Mouse (Mus musculus) left cerebral cortex, postnatal 14 days (tissue): ENCODE data around the gene Ppp1r12a. TPM values are rescaled to one million over a fixed set of nuclear protein-coding genes. Genes with fewer than 3 reads are reported as not detected.

Experiments used
- DNase-seq, 2 experiments: peaks; one replicate each; pipeline ENCODE4 v3.0.0; 2021 to 2022; ENCODE audit warnings: low spot score in 2 of 2, mixed read lengths in 1 of 2
- intact Hi-C: fragments of 180-260 bp; cut with DNase I; formaldehyde crosslinking; loops from one replicate; pipeline ENCODE4 v1.15.1; 2025
- total RNA-seq, 2 experiments: library from RNA; stranded (reverse); gene quantifications; 2 replicates each; pipeline ENCODE4 v1.2.3; 2021

The Ppp1r12a gene
- total RNA-seq, 2 experiments from 2014 or later, result 127 to 136 TPM

GRCm38 (mm10) chr10:108189986-108190385 is 28.0 kb downstream of the Ppp1r12a start:
- intact Hi-C loops, result no loop called here
- no peak for DNase-seq

DNA sequence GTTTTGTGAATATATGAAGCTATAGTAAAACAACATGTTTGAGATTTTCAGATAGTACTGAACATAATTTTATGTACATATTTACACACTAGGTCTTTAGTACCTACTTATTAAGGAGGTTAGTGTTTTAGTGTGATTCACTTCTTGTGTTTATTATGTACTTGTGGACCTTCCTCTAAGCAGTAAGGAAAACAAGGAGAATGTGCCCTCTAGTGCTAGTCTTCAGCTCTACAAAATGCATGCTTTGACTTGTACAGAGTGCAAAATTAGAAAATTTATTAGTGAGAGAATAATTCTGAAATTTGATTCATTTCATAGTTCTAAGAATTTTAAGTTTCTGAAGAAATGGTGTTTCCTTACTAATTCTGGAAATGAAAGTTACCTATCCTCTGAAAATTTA is 28.6 kb downstream of the Ppp1r12a start:
- DNase-seq, result no peak
- intact Hi-C loops, result no loop called here

GRCm38 (mm10) chr10:108191381-108191787 is 29.4 kb downstream of the Ppp1r12a start:
- intact Hi-C loops, result no loop called here

GRCm38 (mm10) chr10:108192306-108192705 is 30.3 kb downstream of the Ppp1r12a start:
- intact Hi-C loops, result no loop called here
- no peak for DNase-seq

More at GRCm38 (mm10) chr10:108191381-108191787, 29.4 kb downstream of the Ppp1r12a start:
- peak in 1 of 2 experiments; percentile 28 for DNase-seq

DNA sequence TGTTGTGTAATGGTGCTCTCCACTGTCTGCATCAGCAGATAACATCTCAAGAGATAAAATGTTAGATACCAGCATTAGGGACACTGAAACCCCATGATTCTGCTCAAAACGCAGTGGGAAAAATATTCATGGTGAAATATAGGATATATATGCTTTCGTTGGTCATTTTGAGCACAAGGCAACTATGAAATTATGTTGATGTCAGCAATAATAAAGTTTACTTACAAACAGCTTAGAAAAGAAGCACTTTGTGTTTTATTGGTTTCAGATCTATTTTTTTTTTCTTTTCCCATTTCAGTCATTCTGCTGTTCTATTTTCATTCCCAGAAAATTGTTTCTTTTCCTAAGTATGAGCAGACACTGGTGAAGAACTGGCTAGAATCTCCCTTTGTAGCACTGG is 34.1 kb downstream of the Ppp1r12a start:
- intact Hi-C loops, result no loop called here
- no peak for DNase-seq

DNA sequence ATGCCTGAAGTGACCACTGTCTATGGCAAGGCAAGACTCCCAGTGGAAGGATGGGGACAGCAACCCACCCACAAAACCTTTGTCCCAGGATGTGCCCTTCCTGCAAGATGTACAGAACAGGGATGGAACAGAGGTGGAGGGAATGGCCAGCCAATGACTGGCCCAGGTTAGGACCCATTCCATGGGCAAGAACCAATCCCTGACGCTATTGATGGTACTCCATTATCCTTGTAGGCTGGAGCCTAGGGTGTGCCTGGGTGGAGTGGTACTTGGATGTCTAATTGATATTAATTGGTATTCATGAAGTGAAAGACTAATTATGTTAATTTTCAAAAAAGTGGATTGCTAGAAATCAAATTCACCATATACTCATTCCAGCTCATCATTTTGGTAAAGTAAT is 35.5 kb downstream of the Ppp1r12a start:
- intact Hi-C loops, result no loop called here

GRCm38 (mm10) chr10:108198945-108199344 is 37.0 kb downstream of the Ppp1r12a start:
- intact Hi-C loops, result no loop called here
- no peak for DNase-seq

More for the DNA sequence above, 35.5 kb downstream of the Ppp1r12a start:
- no peak for DNase-seq

- DNase-seq, result no peak
- intact Hi-C loops, result no loop called here
These were observed 40.1 kb downstream of the Ppp1r12a start for GRCm38 (mm10) chr10:108202126-108202525.

GRCm38 (mm10) chr10:108203440-108203839 is 41.4 kb downstream of the Ppp1r12a start:
- intact Hi-C loops, result no loop called here

GRCm38 (mm10) chr10:108209396-108209795 is 47.4 kb downstream of the Ppp1r12a start:
- no peak for DNase-seq
- intact Hi-C loops, result no loop called here

More at GRCm38 (mm10) chr10:108203440-108203839, 41.4 kb downstream of the Ppp1r12a start:
- no peak for DNase-seq

DNA sequence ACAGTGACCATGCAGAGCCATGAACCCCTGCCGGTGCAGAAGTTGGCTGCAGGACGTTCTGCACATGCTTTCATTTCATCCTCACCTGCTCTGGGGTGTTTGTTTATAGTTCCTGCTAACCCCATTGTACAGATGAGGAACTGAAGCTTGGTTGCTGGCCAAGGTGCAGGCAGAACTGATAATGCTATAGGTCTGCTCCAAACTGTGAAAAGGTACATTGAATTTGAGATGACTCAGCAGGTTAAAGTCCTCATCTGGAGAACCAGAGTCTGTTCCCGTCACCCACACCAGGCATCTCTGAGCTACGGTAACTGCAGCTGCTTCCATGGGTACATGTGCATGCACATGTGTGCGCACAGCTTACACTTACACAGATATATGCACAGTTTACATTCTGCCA is 62.4 kb downstream of the Ppp1r12a start:
- intact Hi-C loops, result no loop called here
- no peak for DNase-seq

DNA sequence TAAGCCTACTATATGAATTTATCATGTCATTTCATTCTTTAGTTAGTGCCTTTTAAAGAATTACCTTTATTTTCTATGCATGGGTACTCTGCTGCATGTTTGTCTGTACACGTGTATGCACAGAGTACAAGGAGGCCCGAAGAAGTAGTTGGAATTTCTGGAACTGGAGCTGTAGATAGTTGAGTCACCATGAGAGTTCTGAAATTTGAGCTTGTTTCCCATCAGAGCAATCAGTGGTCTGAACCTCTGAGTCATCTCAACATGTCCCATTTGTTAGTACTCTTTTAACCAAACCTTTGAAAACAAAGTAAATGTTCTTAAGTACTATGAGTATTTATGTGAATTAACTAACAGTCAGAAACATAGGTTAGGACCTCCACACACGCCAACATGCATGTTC is 75.1 kb downstream of the Ppp1r12a start:
- intact Hi-C loops, result no loop called here
- DNase-seq, result no peak

- intact Hi-C loops, result no loop called here
These were observed 77.1 kb downstream of the Ppp1r12a start for GRCm38 (mm10) chr10:108239061-108239460.

DNA sequence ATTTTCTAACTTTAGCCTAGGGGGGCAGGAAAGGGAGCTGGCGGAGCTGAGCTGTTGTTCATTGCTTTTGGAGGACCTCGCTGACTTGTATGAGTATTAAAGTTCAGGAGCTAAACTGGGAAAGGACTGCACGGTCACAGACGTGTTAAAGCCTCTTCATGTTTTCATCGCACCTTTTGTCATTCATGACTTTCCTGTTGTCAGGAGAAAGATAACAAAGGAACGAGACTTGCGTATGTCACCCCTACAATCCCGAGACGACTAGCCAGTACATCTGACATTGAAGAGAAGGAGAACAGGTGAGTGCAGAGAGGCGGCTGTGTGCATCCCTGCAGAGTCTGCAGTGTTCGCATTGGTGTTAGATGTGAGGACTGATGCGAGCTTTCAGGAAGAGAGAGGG is 88.7 kb downstream of the Ppp1r12a start:
- intact Hi-C loops, result no loop called here

More at GRCm38 (mm10) chr10:108239061-108239460, 77.1 kb downstream of the Ppp1r12a start:
- no peak for DNase-seq

DNA sequence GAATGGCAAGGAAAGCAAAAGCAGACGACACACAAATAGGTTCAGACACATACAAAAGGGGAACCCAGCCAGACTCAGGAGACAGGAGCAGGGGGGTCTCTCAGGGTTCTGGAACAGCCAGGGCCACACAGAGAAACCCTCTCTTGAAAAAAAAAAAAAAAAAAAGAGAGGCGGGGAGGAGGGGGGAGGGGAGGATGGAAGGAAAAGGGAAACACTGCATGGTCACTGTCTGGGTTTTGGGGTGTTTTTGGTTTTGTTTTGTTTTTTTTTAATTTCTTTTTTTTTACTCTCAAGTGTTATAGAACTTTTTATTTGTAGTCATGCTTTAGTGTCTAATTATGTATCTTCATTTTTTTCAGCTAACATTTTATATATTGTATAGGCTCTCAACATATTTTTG is 89.2 kb downstream of the Ppp1r12a start:
- no peak for DNase-seq
- intact Hi-C loops, result no loop called here

More for the DNA sequence above, 88.7 kb downstream of the Ppp1r12a start:
- DNase-seq, result no peak

DNA sequence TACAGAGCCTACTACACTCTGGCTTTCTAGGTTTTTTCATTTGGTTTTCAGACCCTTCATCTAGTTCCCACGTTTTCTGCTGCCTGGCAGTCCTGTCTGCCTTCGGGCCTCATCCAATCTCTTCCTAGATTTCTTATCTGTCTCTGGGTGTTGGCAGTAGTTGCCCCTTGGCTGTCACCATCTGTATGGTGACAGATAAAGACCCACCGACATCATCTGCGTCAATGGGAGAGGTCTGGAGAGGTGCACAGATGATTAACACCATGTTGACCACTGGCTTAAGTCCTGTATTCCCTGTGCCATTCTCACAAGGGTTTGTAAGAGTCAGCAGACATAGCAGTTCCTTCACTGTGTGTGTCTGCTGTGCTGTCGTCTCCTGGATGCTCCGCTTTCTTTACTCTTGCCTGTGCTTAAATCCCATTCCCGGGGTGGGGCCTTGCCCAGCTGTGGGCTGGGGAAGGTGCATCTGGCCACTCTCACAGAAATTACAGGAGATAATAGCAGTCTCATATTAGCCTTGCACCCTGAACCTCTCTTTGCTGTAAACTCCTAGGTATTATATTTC is 93.9 kb downstream of the Ppp1r12a start:
- intact Hi-C loops, result loop anchor here (5.0 kb wide), 1 partner anchor 94 kb away; the partner anchor contains the start of gene Ppp1r12a
- DNase-seq, result no peak

DNA sequence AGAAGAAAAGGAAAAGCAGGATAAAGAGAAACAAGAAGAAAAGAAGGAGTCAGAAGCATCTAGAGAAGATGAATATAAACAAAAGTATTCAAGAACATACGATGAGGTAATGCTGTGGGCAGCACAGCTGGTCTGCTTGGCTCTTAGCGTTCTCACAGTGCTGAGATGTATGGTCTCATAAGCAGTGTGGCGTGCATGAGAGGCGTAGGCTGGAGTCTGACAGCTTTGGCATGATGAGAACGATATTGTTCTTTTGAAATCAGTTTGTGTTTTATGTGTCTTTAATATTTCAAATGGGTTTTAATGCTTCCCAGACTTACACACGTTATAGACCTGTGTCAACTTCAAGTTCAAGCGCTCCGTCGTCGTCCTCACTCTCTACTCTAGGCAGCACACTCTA is 98.9 kb downstream of the Ppp1r12a start:
- peak; percentile 25 to 62 for DNase-seq

GRCm38 (mm10) chr10:108264641-108265040 is 102.6 kb downstream of the Ppp1r12a start:
- DNase-seq, result no peak
- intact Hi-C loops, result no loop called here

More for the DNA sequence above, 98.9 kb downstream of the Ppp1r12a start:
- intact Hi-C loops, result no loop called here

DNA sequence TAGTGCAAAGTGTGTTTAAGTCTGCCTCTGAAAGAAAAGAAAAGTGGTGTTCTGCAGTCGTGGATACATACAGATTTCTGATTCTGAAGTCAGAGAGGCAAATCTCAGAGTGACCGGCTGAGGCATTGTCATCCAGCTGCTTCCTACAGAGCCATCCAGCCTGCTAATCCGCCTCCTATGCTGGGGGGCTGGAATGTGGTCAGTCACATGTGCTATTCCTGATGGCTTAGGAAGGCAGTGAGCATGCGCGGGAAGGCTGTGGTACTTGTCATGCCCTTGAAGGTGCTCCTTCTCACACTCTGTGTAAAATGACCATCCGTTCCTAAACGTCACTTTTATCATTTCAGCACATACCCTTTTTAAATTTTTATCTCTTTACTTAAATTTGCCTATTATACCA is 109.2 kb downstream of the Ppp1r12a start:
- intact Hi-C loops, result loop anchor here (10.0 kb wide), 1 partner anchor 336 kb away; no protein-coding TSS in a partner anchor
- no peak for DNase-seq

DNA sequence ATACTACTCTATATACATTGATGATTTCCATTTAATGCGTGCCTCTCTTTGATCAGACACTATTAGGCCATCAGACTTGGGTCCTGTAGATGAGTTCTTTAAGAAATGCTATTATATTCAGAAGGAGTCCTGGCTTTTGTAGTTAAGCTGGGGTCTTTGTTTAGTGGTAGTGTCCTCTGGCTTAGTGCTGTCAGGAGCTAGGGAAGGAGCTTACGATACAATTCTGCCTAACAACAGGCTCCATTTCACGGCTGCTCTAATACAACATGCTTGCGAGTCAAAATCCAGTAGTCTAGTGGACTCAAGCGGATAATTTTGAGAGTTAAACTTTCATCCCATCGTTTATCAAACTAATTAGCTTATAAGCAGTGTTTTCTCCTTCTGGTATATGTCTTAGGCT is 114.7 kb downstream of the Ppp1r12a start:
- intact Hi-C loops, result loop anchor here (10.0 kb wide), 1 partner anchor 342 kb away; no protein-coding TSS in a partner anchor
- DNase-seq, result no peak

GRCm38 (mm10) chr10:108277198-108277597 is 115.2 kb downstream of the Ppp1r12a start:
- intact Hi-C loops, result loop anchor here (10.0 kb wide), 1 partner anchor 342 kb away; no protein-coding TSS in a partner anchor
- no peak for DNase-seq
